ENCODE assay signal across 25 mouse cellular contexts in the genomic region with DNA sequence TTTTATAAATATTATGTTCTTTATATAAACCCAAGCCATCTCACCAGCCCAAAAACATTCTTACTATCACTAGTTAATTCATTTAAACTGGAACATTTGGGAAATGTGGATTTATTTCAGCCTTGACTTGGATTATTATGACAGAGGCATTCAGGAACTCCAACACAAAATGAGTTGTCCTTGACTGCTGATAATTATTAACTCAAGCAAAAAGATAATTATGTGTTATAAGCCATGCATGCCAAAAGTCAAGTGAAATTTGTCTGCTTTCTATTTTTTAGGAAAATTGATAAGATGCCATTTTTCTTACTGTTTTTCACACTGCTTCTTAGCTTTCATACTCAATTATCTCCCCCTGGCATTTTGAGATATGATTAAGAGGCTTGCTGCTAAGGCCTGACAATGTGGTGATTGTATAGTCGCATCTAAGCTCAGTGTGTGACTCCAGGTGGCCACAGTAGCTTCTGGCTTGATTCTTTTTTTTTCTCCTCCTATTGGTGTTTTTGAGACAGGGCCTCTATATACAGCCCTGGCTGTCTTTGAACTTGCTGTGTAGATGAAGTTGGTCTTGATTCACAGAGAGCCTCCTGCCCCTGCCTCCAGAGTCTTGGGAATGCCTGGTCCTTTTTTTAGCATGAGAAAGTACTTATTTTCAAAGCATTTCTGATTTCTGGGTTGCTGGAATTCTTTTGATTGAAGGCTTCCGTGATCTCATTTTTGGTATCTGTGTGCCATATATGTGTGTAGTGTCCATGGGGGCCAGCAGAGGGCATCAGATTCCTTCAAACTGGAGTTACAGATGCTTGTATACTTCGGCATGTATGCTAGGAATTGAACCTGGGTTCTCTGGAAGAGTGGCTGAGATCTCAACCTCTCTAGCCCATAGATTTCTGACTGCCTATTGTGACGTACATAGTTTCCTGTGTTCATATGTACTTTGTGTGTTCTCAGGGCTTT. TPM values are rescaled to one million over a fixed set of nuclear protein-coding genes. Genes with fewer than 3 reads are reported as not detected.
DNase-seq lines count a peak whose midpoint lies in the region; ATAC-seq and TF ChIP-seq lines count a peak whose summit lies in the region.
"Had no signal": no experiment of that assay in that cellular context is flagged by ENCODE, and none has a peak within 500 bp of the region (broad histone marks: within the 10 kb centered on the region; RNA-seq: fewer than 3 reads in every experiment).

No protein-coding gene starts in this region.

- H3K27me3 ChIP-seq in heart, adult 2 months (ENCODE audit: control insufficient read depth, insufficient read depth, low read length): no peaks in the 10 kb centered on the region
- no peaks in the 10 kb centered on the region for H3K27me3 ChIP-seq in lung, postnatal 0 days (replicated peaks; ENCODE audit: insufficient read depth, low read length)
- no peaks in the 10 kb centered on the region for H3K27me3 ChIP-seq in Patski
- H3K27me3 ChIP-seq: embryonic facial prominence, embryonic 15.5 days; limb, embryonic 12.5 days had no signal

- no peaks in the 10 kb centered on the region for H3K9me3 ChIP-seq in lung, postnatal 0 days (ENCODE audit: low read length)
- H3K9me3 ChIP-seq: embryonic facial prominence, embryonic 15.5 days; forebrain, embryonic 10.5 days; hindbrain, embryonic 10.5 days; limb, embryonic 12.5 days had no signal

- no peak for DNase-seq in heart, adult 2 months
- DNase-seq in heart, postnatal 4 days: no peak
- DNase-seq in lung, postnatal 0 days (ENCODE audit: low spot score): no peak
- DNase-seq in lung, postnatal 10 days: no peak
- no peak for DNase-seq in Patski (ENCODE audit: low read depth, low spot score)
- no peak for DNase-seq in left cerebral cortex, adult 9 months (ENCODE audit: low spot score in 2 of 2)
- DNase-seq in neural tube, embryonic 10.5 days (ENCODE audit: extremely low spot score, low spot score): no peak
- DNase-seq: adrenal gland, postnatal 25 days; cerebellum, adult 9-10 months; embryo, embryonic 11 days; kidney, postnatal 14 days; lung, embryonic 14.5 days; midbrain, embryonic 14.5 days had no signal

- no peak for ATAC-seq in lung, postnatal 0 days
- ATAC-seq in Patski: no peak
- peak; percentile 83 for ATAC-seq in megakaryocyte progenitor cell, adult 5-6 weeks (replicated peaks; ENCODE audit: poor library complexity)
- ATAC-seq: activated CD4-positive, CD25-positive, alpha-beta regulatory T cell, adult 4 months; intestine, embryonic 16.5 days had no signal

- 86% methylated on average over 4 of the region's 4 CpGs for WGBS in heart, adult 2 months
- 86% methylated on average over 4 of the region's 4 CpGs for WGBS in lung, postnatal 0 days

- no peak for TF ChIP-seq POLR2A in heart, adult 2 months (IDR thresholded peaks at IDR 0.05; ENCODE audit: insufficient read depth, low read depth, low read length)

- no peaks in the 10 kb centered on the region for H3K4me1 ChIP-seq in heart, adult 2 months (ENCODE audit: control insufficient read depth, insufficient read depth, low read length)
- no peaks in the 10 kb centered on the region for H3K4me1 ChIP-seq in lung, postnatal 0 days (ENCODE audit: insufficient read depth, low read depth, low read length)
- H3K4me1 ChIP-seq: embryonic facial prominence, embryonic 15.5 days; forebrain, embryonic 10.5 days; hindbrain, embryonic 10.5 days; limb, embryonic 12.5 days had no signal

- no peak overlapping the region for H3K4me3 ChIP-seq in heart, adult 2 months
- H3K4me3 ChIP-seq in lung, postnatal 0 days (ENCODE audit: low read depth, low read length): no peak overlapping the region
- H3K4me3 ChIP-seq: embryonic facial prominence, embryonic 15.5 days; forebrain, embryonic 10.5 days; hindbrain, embryonic 10.5 days; limb, embryonic 12.5 days had no signal

- TF ChIP-seq EP300 in heart, adult 2 months (IDR thresholded peaks at IDR 0.05; ENCODE audit: insufficient read depth, low read depth, low read length): no peak
- TF ChIP-seq EP300 in lung, postnatal 0 days (IDR thresholded peaks at IDR 0.05): no peak

- H3K36me3 ChIP-seq in heart, adult 2 months (ENCODE audit: control insufficient read depth, insufficient read depth, low read length): no peaks in the 10 kb centered on the region
- H3K36me3 ChIP-seq in lung, postnatal 0 days (ENCODE audit: insufficient read depth, low read length): no peaks in the 10 kb centered on the region
- H3K36me3 ChIP-seq: embryonic facial prominence, embryonic 15.5 days; forebrain, embryonic 10.5 days; hindbrain, embryonic 10.5 days had no signal

- POLR2A ChIA-PET in Patski (lab: Charles Lee): no interaction called here

- intact Hi-C loops in heart, adult 2 months (cut with DNase I): no loop called here

- no peaks in the 10 kb centered on the region for H3K79me2 ChIP-seq in heart, adult 2 months (replicated peaks; ENCODE audit: control insufficient read depth, insufficient read depth, low read length)

- H3K9ac ChIP-seq in heart, adult 2 months (ENCODE audit: low read depth, low read length): no peak overlapping the region
- no peak overlapping the region for H3K9ac ChIP-seq in lung, postnatal 0 days (replicated peaks; ENCODE audit: low read depth)
- H3K9ac ChIP-seq: embryonic facial prominence, embryonic 15.5 days; limb, embryonic 12.5 days; lung, embryonic 14.5 days had no signal

- CTCF ChIA-PET in Patski (lab: Charles Lee): no interaction called here

- in situ Hi-C loops in Patski (cut with MboI; ENCODE audit: low pct_unique_long_range_greater_than_20kb): loop anchor here (25.0 kb wide), 1 partner anchor 916 kb away; no protein-coding TSS in a partner anchor

- H3K4me2 ChIP-seq in lung, postnatal 0 days (replicated peaks; ENCODE audit: low read depth, low read length): no peak overlapping the region
- H3K4me2 ChIP-seq: embryonic facial prominence, embryonic 15.5 days; limb, embryonic 12.5 days; lung, embryonic 14.5 days had no signal

- 0 out of 2 replicates have a peak, but pooled peaks have one; percentile 10 for TF ChIP-seq CTCF in heart, adult 2 months (IDR thresholded peaks at IDR 0.05)
- peak; percentile 37 for TF ChIP-seq CTCF in lung, postnatal 0 days (IDR thresholded peaks at IDR 0.05)
- peak; percentile 49 for TF ChIP-seq CTCF in Patski (IDR thresholded peaks at IDR 0.05)

- no peak overlapping the region for H3K27ac ChIP-seq in heart, adult 2 months
- H3K27ac ChIP-seq in lung, postnatal 0 days (ENCODE audit: low read length): no peak overlapping the region
- H3K27ac ChIP-seq: embryonic facial prominence, embryonic 15.5 days; forebrain, embryonic 10.5 days; hindbrain, embryonic 10.5 days; limb, embryonic 12.5 days had no signal

RNA-seq across cellular contexts. Expression of a gene that starts 28.0 kb away (rescaled TPM):
- total RNA-seq in heart, adult 2 months (2021): 10 to 100 TPM; 16.9 to 18.4 TPM
- 5.8 and 10.5 TPM in 2 replicates for polyA plus RNA-seq in heart, adult 2 months (2012; rRNA removed)
- 10 to 100 TPM; 15.1 to 17.2 TPM for total RNA-seq in heart, postnatal 4 days (2021)
- 2.4 and 3.0 TPM in 2 replicates for polyA plus RNA-seq in lung, postnatal 0 days (2015; fragmentation: Nextera tagmentation; extraction: Ambion mirVana)
- 13.3 TPM for polyA plus RNA-seq in Patski (2021)
- 18.7 and 19.6 TPM in 2 replicates for total RNA-seq in megakaryocyte progenitor cell, adult 5-6 weeks (2015)
- total RNA-seq in megakaryocyte progenitor cell, adult 5-6 weeks (2017): 30.9 and 41.0 TPM in 2 replicates

RNA-seq across cellular contexts. Expression of a gene that starts 40.2 kb away (rescaled TPM):
- total RNA-seq in heart, adult 2 months (2021): not detected
- not detected in 2 replicates for polyA plus RNA-seq in heart, adult 2 months (2012; rRNA removed)
- total RNA-seq in heart, postnatal 4 days (2021): not detected
- not detected in 2 replicates for polyA plus RNA-seq in lung, postnatal 0 days (2015; fragmentation: Nextera tagmentation; extraction: Ambion mirVana)
- polyA plus RNA-seq in Patski (2021): not detected
- total RNA-seq in megakaryocyte progenitor cell, adult 5-6 weeks (2015): not detected in 2 replicates
- total RNA-seq in megakaryocyte progenitor cell, adult 5-6 weeks (2017): not detected in 2 replicates
- total RNA-seq: adrenal gland, postnatal 25 days; gastrocnemius, postnatal 4 days had no signal
- polyA plus RNA-seq: activated CD4-positive, CD25-positive, alpha-beta regulatory T cell, adult 4 months; C2C12; embryonic facial prominence, embryonic 15.5 days; heart, embryonic 14.5 days; hindbrain, embryonic 10.5 days; intestine, embryonic 16.5 days; limb, embryonic 12.5 days; lung, embryonic 14.5 days; small intestine, adult 2 months; thymus, postnatal 0 days had no signal
